Mouse (Mus musculus): ENCODE measurements around the gene Nthl1. TPM values are rescaled to one million over a fixed set of nuclear protein-coding genes. Genes with fewer than 3 reads are reported as not detected.
A peak's percentile ranks its signal among the peaks of the same experiment; 100 is the strongest.

Gene Nthl1
- polyA plus RNA-seq, 1 experiment from 2014 or later, result 7.8 TPM

GRCm38 (mm10) chr17:24671346-24671745 is 38.9 kb downstream of the Nthl1 start:
- Histone ChIP-seq H3K9ac (peak overlapping the region; percentile 29; the same call in 1 of the 2 replicates), H3K4me1 (replicated peaks; ENCODE audit: control insufficient read depth, insufficient read depth, low read length) (peaks cover 30% of the 10 kb centered on the region), H3K36me3 (replicated peaks; ENCODE audit: control insufficient read depth, insufficient read depth) (no peaks in the 10 kb centered on the region), H3K4me2 (replicated peaks) (peak overlapping the region; percentile 82; the same call in 1 of the 2 replicates), H3K9me3 (ENCODE audit: control insufficient read depth, low read length) (no peaks in the 10 kb centered on the region), H3K27me3 (ENCODE audit: control insufficient read depth, insufficient read depth, low read length) (no peaks in the 10 kb centered on the region), H3K27ac (no peak overlapping the region), H3K4me3 (replicated peaks; ENCODE audit: low read length) (no peak overlapping the region)
- WGBS, result 80% methylated on average over 5 of the region's 5 CpGs
- ATAC-seq (ENCODE audit: low FRiP score) (no peak), DNase-seq (ENCODE audit: low spot score) (no peak)

- 40% methylated on average over 5 of the region's 5 CpGs for WGBS
- no peak for ATAC-seq (ENCODE audit: low FRiP score)
- H3K4me3 ChIP-seq (replicated peaks; ENCODE audit: low read length), result no peak overlapping the region
- H3K27ac ChIP-seq, result no peak overlapping the region
- H3K4me1 ChIP-seq (replicated peaks; ENCODE audit: control insufficient read depth, insufficient read depth, low read length), result peaks cover 30% of the 10 kb centered on the region
- H3K27me3 ChIP-seq (ENCODE audit: control insufficient read depth, insufficient read depth, low read length), result no peaks in the 10 kb centered on the region
- H3K4me2 ChIP-seq (replicated peaks), result no peak overlapping the region
- no peaks in the 10 kb centered on the region for H3K9me3 ChIP-seq (ENCODE audit: control insufficient read depth, low read length)
- H3K9ac ChIP-seq, result no peak overlapping the region
- peaks cover 5% of the 10 kb centered on the region for H3K36me3 ChIP-seq (replicated peaks; ENCODE audit: control insufficient read depth, insufficient read depth)
- no peak for DNase-seq (ENCODE audit: low spot score)
Observed at GRCm38 (mm10) chr17:24672141-24672540, 39.7 kb downstream of the Nthl1 start.

DNA sequence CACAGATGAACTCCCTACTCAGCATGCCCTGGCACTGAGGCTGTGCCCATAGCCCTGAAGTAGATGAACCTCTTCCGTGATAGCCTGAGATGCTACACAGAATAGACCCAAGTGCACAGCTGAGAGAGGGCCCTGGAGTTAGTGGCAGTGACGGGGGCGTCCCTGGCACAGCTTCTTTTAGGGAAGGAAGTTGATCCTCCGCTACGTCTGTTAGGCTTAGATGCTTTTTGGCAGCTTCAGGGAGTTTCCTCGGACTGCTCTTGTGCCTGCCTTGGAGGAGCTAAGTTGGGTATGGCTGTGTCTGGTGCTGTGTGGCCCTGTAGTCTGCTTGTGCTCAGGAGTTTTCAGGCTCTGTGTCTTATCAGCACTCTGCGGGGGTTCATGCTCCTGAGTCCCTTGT is 41.8 kb downstream of the Nthl1 start:
- H3K4me2 ChIP-seq (replicated peaks), result no peak overlapping the region
- no peaks in the 10 kb centered on the region for H3K9me3 ChIP-seq (ENCODE audit: control insufficient read depth, low read length)
- no peak overlapping the region for H3K4me3 ChIP-seq (replicated peaks; ENCODE audit: low read length)
- DNase-seq (ENCODE audit: low spot score), result no peak
- peaks cover 26% of the 10 kb centered on the region for H3K36me3 ChIP-seq (replicated peaks; ENCODE audit: control insufficient read depth, insufficient read depth)
- WGBS, result 86% methylated on average over 7 of the region's 7 CpGs
- no peak for ATAC-seq (ENCODE audit: low FRiP score)
- H3K9ac ChIP-seq, result no peak overlapping the region
- no peaks in the 10 kb centered on the region for H3K27me3 ChIP-seq (ENCODE audit: control insufficient read depth, insufficient read depth, low read length)
- no peak overlapping the region for H3K27ac ChIP-seq
- peaks cover 25% of the 10 kb centered on the region for H3K4me1 ChIP-seq (replicated peaks; ENCODE audit: control insufficient read depth, insufficient read depth, low read length)

GRCm38 (mm10) chr17:24676187-24676586 is 43.7 kb downstream of the Nthl1 start:
- Histone ChIP-seq H3K27ac (no peak overlapping the region), H3K27me3 (ENCODE audit: control insufficient read depth, insufficient read depth, low read length) (no peaks in the 10 kb centered on the region), H3K9me3 (ENCODE audit: control insufficient read depth, low read length) (no peaks in the 10 kb centered on the region), H3K4me3 (replicated peaks; ENCODE audit: low read length) (no peak overlapping the region), H3K4me1 (replicated peaks; ENCODE audit: control insufficient read depth, insufficient read depth, low read length) (peaks cover 15% of the 10 kb centered on the region), H3K36me3 (replicated peaks; ENCODE audit: control insufficient read depth, insufficient read depth) (peaks cover 46% of the 10 kb centered on the region), H3K9ac (no peak overlapping the region), H3K4me2 (replicated peaks) (no peak overlapping the region)
- 56% methylated on average over 2 of the region's 2 CpGs for WGBS
- no peak for ATAC-seq (ENCODE audit: low FRiP score)
- peak; percentile 66 for DNase-seq (ENCODE audit: low spot score)

DNA sequence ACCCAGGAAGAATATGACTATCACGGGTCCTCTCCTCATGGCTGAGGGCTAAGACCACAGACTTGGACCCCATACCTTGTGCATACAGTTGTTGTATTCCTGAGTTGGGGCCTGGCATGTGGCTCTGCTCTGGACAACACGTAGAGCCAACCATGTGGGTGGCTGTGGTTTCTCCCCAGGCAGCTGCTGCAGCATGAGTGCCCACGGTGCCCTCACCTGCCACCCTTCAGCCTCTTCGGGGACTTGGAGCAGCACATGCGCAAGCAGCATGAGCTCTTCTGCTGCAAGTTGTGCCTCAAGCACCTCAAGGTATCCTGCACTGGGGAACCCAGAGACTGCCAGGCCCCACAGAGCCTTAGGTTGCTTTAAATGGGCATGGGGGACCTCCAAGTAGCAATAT is 44.4 kb downstream of the Nthl1 start:
- Histone ChIP-seq H3K36me3 (replicated peaks; ENCODE audit: control insufficient read depth, insufficient read depth) (peaks cover 52% of the 10 kb centered on the region), H3K9ac (no peak overlapping the region), H3K27ac (no peak overlapping the region), H3K4me1 (replicated peaks; ENCODE audit: control insufficient read depth, insufficient read depth, low read length) (peaks cover 8% of the 10 kb centered on the region), H3K4me3 (replicated peaks; ENCODE audit: low read length) (no peak overlapping the region), H3K9me3 (ENCODE audit: control insufficient read depth, low read length) (no peaks in the 10 kb centered on the region), H3K4me2 (replicated peaks) (no peak overlapping the region), H3K27me3 (ENCODE audit: control insufficient read depth, insufficient read depth, low read length) (no peaks in the 10 kb centered on the region)
- 92% methylated on average over 5 of the region's 5 CpGs for WGBS
- no peak for ATAC-seq (ENCODE audit: low FRiP score)
- no peak for DNase-seq (ENCODE audit: low spot score)

DNA sequence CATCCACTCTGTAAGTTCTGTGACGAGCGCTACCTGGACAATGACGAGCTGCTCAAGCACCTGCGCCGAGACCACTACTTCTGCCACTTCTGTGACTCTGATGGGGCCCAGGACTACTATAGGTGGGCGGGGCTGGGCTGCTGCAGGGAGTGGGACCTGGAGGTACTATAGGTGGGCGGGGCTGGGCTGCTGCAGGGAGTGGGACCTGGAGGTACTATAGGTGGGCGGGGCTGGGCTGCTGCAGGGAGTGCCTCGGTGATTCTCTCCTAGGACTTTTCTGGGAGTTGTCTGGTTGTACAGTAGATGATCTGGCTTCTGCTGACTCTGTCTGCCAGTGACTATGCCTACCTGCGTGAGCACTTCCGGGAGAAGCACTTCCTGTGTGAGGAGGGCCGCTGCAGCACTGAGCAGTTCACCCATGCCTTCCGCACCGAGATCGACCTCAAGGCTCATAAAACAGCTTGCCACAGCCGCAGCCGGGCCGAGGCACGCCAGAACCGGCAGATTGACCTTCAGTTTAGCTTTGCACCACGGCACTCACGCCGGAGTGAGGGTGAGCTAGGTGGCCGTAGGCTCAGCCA is 45.1 kb downstream of the Nthl1 start:
- Histone ChIP-seq H3K9ac (no peak overlapping the region), H3K27me3 (ENCODE audit: control insufficient read depth, insufficient read depth, low read length) (no peaks in the 10 kb centered on the region), H3K4me3 (replicated peaks; ENCODE audit: low read length) (no peak overlapping the region), H3K27ac (no peak overlapping the region), H3K36me3 (replicated peaks; ENCODE audit: control insufficient read depth, insufficient read depth) (peaks cover 57% of the 10 kb centered on the region), H3K4me2 (replicated peaks) (no peak overlapping the region), H3K9me3 (ENCODE audit: control insufficient read depth, low read length) (no peaks in the 10 kb centered on the region), H3K4me1 (replicated peaks; ENCODE audit: control insufficient read depth, insufficient read depth, low read length) (0 out of 2 replicates have a peak, but pooled peaks cover under 1% of the 10 kb centered on the region)
- DNase-seq (ENCODE audit: low spot score) (no peak), ATAC-seq (ENCODE audit: low FRiP score) (no peak)
- 94% methylated on average over 24 of the region's 24 CpGs for WGBS

- H3K9ac ChIP-seq, result no peak overlapping the region
- ATAC-seq (ENCODE audit: low FRiP score), result no peak
- H3K9me3 ChIP-seq (ENCODE audit: control insufficient read depth, low read length), result no peaks in the 10 kb centered on the region
- no peak overlapping the region for H3K4me3 ChIP-seq (replicated peaks; ENCODE audit: low read length)
- 28% methylated on average over 16 of the region's 16 CpGs for WGBS
- 0 out of 2 replicates have a peak overlapping the region, but pooled peaks have one; percentile 10 for H3K4me2 ChIP-seq (replicated peaks)
- H3K4me1 ChIP-seq (replicated peaks; ENCODE audit: control insufficient read depth, insufficient read depth, low read length), result peaks cover 30% of the 10 kb centered on the region
- H3K27ac ChIP-seq, result no peak overlapping the region
- H3K36me3 ChIP-seq (replicated peaks; ENCODE audit: control insufficient read depth, insufficient read depth), result peaks cover 8% of the 10 kb centered on the region
- no peak for DNase-seq (ENCODE audit: low spot score)
- H3K27me3 ChIP-seq (ENCODE audit: control insufficient read depth, insufficient read depth, low read length), result peaks cover 20% of the 10 kb centered on the region
Observed at GRCm38 (mm10) chr17:24686514-24686913, 54.0 kb downstream of the Nthl1 start.

DNA sequence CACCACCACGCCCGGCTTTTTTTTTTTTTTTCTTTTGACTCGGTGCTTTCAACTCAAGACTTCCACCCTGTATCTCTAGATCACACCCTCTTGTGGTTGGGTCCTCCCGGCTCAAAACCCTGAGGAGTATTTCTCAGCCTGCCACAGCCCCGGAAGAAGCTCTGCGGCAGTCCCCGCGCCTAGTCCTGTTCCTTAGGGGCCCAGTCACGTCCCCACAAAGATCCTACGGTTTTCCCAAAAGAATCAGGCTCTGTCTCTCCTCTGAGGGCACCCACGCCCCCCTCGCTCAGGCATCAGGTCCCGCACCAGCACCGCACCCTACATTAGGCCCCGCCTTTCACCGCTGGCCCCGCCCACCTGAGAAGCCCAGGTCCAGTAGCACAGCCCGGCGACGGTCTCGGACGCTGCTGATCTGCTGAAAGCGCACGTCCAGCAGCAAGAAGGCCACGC is 54.7 kb downstream of the Nthl1 start:
- peaks cover 2% of the 10 kb centered on the region for H3K36me3 ChIP-seq (replicated peaks; ENCODE audit: control insufficient read depth, insufficient read depth)
- H3K9me3 ChIP-seq (ENCODE audit: control insufficient read depth, low read length), result no peaks in the 10 kb centered on the region
- peak overlapping the region; percentile 28 for H3K4me3 ChIP-seq (replicated peaks; ENCODE audit: low read length)
- peaks cover 20% of the 10 kb centered on the region for H3K27me3 ChIP-seq (ENCODE audit: control insufficient read depth, insufficient read depth, low read length)
- H3K4me2 ChIP-seq (replicated peaks), result peak overlapping the region; percentile 63
- no peak overlapping the region for H3K27ac ChIP-seq
- peak overlapping the region; percentile 39 for H3K9ac ChIP-seq
- H3K4me1 ChIP-seq (replicated peaks; ENCODE audit: control insufficient read depth, insufficient read depth, low read length), result peaks cover 30% of the 10 kb centered on the region
- DNase-seq (ENCODE audit: low spot score), result no peak
- WGBS, result 1% methylated on average over 24 of the region's 25 CpGs
- no peak for ATAC-seq (ENCODE audit: low FRiP score)

- H3K9ac ChIP-seq, result peak overlapping the region; percentile 39
- peak overlapping the region; percentile 63 for H3K4me2 ChIP-seq (replicated peaks)
- WGBS, result 19% methylated on average over 23 of the region's 23 CpGs
- peaks cover 30% of the 10 kb centered on the region for H3K4me1 ChIP-seq (replicated peaks; ENCODE audit: control insufficient read depth, insufficient read depth, low read length)
- H3K27ac ChIP-seq, result no peak overlapping the region
- H3K4me3 ChIP-seq (replicated peaks; ENCODE audit: low read length), result peak overlapping the region; percentile 28
- H3K27me3 ChIP-seq (ENCODE audit: control insufficient read depth, insufficient read depth, low read length), result peaks cover 20% of the 10 kb centered on the region
- no peaks in the 10 kb centered on the region for H3K9me3 ChIP-seq (ENCODE audit: control insufficient read depth, low read length)
- ATAC-seq (ENCODE audit: low FRiP score), result no peak
- H3K36me3 ChIP-seq (replicated peaks; ENCODE audit: control insufficient read depth, insufficient read depth), result peaks cover under 1% of the 10 kb centered on the region; the same call in 1 of the 2 replicates
- no peak for DNase-seq (ENCODE audit: low spot score)
Observed at GRCm38 (mm10) chr17:24687599-24687998, 55.1 kb downstream of the Nthl1 start.

Measured in hindbrain, embryonic 14.5 days (tissue).